Mouse (Mus musculus): ENCODE results near the gene Disp1. TPM values are rescaled to one million over a fixed set of nuclear protein-coding genes. Genes with fewer than 3 reads are reported as not detected.

Gene Disp1
- total RNA-seq, 2 experiments from 2014 or later: 10.0 to 14.1 TPM

GRCm38 (mm10) chr1:183140511-183141268 lies 80.6 kb downstream of the Disp1 start:
- intact Hi-C loops (cut with DNase I): no loop called here
- DNase-seq: no peak

- no peak for DNase-seq
- intact Hi-C loops (cut with DNase I): no loop called here
Observed at GRCm38 (mm10) chr1:183138088-183138487, 83.2 kb downstream of the Disp1 start.

- peak in 1 of 2 experiments; percentile 23 for DNase-seq
- intact Hi-C loops (cut with DNase I): no loop called here
Observed at GRCm38 (mm10) chr1:183134427-183134826, 86.9 kb downstream of the Disp1 start.

- DNase-seq: no peak
- intact Hi-C loops (cut with DNase I): no loop called here
Observed at GRCm38 (mm10) chr1:183133440-183133839, 87.9 kb downstream of the Disp1 start.

GRCm38 (mm10) chr1:183127246-183127645 lies 94.1 kb downstream of the Disp1 start:
- DNase-seq: no peak
- intact Hi-C loops (cut with DNase I): no loop called here

- intact Hi-C loops (cut with DNase I): no loop called here
- no peak for DNase-seq
Observed at GRCm38 (mm10) chr1:183123725-183124124, 97.6 kb downstream of the Disp1 start.

- intact Hi-C loops (cut with DNase I): no loop called here
- DNase-seq: peak; percentile 38 to 39
Observed at GRCm38 (mm10) chr1:183120341-183120923, 100.9 kb downstream of the Disp1 start.

GRCm38 (mm10) chr1:183117827-183118825 lies 103.2 kb downstream of the Disp1 start:
- intact Hi-C loops (cut with DNase I): no loop called here
- peak in 1 of 2 experiments; percentile 18 for DNase-seq

GRCm38 (mm10) chr1:183116946-183117826 lies 104.1 kb downstream of the Disp1 start:
- DNase-seq: peak; percentile 27 to 41

GRCm38 (mm10) chr1:183116441-183116840 lies 104.9 kb downstream of the Disp1 start:
- intact Hi-C loops (cut with DNase I): no loop called here
- no peak for DNase-seq

More at GRCm38 (mm10) chr1:183116946-183117826, 104.1 kb downstream of the Disp1 start:
- intact Hi-C loops (cut with DNase I): no loop called here

- intact Hi-C loops (cut with DNase I): no loop called here
- DNase-seq: no peak
Observed at GRCm38 (mm10) chr1:183115076-183115475, 106.2 kb downstream of the Disp1 start.

- intact Hi-C loops (cut with DNase I): no loop called here
- no peak for DNase-seq
Observed at GRCm38 (mm10) chr1:183114554-183114953, 106.8 kb downstream of the Disp1 start.

- no peak for DNase-seq
- intact Hi-C loops (cut with DNase I): no loop called here
Observed at GRCm38 (mm10) chr1:183113546-183113945, 107.8 kb downstream of the Disp1 start.

- no peak for DNase-seq
- intact Hi-C loops (cut with DNase I): no loop called here
Observed at GRCm38 (mm10) chr1:183107476-183107875, 113.8 kb downstream of the Disp1 start.

GRCm38 (mm10) chr1:183104696-183105095 lies 116.6 kb downstream of the Disp1 start:
- intact Hi-C loops (cut with DNase I): no loop called here
- no peak for DNase-seq

GRCm38 (mm10) chr1:183102775-183103174 lies 118.5 kb downstream of the Disp1 start:
- intact Hi-C loops (cut with DNase I): no loop called here
- DNase-seq: no peak

GRCm38 (mm10) chr1:183102153-183102552 lies 119.2 kb downstream of the Disp1 start:
- no peak for DNase-seq
- intact Hi-C loops (cut with DNase I): no loop called here

- no peak for DNase-seq
- intact Hi-C loops (cut with DNase I): no loop called here
Observed at GRCm38 (mm10) chr1:183101371-183101770, 120.0 kb downstream of the Disp1 start.

- intact Hi-C loops (cut with DNase I): no loop called here
- DNase-seq: no peak
Observed at GRCm38 (mm10) chr1:183100245-183100644, 121.1 kb downstream of the Disp1 start.

GRCm38 (mm10) chr1:183099686-183100085 lies 121.6 kb downstream of the Disp1 start:
- intact Hi-C loops (cut with DNase I): no loop called here
- DNase-seq: no peak
